Mouse (Mus musculus) Muller cell, postnatal 12 days (primary cell): ENCODE results near the gene Fxr2.
A peak's percentile ranks its signal among the peaks of the same experiment; 100 is the strongest.
"Not testable (repeated sequence)": the region's sequence is repeated elsewhere in the genome, so short reads cannot be mapped to it uniquely, and the experiment has no call there.

Experiments used
- DNase-seq: peaks from one replicate; pipeline ENCODE4 v3.0.0-alpha.2; 2015; ENCODE audit errors: inconsistent ontology term

Gene Fxr2

DNA sequence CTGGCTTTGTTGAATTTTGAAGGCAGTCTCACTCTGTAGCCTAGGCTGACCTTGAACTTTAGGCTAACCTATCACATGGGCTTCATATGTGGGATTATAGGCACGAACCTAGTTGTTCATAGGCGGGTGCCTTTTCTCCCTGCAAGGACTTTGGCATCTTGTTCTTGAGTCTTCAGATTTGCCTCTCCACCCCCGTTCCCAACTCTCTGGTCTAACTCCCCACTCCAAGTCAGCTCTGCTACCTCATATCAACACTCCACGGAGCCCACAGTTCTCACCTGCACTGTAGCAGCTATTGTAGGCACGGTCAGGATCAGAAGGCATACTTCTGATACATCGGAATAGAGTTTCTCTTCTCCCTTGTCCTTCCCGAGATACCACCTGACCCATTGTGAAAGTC is 50.8 kb downstream of the Fxr2 start:
- no peak for DNase-seq

DNA sequence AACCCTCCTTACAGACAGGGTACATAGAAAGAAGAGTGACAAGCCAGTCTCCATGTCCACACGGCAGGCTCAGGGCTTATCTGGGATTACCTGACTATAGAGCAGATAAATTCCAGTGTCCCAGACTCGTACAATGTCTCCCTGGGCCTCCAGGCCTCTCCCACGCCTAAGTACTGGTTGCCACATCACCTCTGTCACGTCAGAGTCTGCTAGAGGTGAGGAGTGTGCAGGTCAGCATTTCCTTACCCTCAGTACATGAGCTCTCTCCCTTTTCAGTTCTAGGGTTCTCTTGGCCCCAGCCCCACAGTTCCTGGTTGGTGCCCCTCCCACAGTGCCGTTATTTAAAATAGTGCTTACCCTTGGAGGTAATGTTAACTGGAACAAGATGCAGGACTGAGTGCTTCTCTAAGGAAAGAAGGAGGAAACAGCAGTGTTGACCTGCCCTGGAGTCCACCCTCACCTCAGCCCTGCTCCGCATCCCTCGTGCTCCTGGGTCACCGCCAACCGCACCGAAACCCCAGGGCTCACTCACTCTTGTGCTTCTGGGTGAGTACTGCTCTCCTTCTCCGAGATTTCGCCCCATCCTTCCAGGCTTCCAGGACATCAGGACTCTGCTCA is 51.4 kb downstream of the Fxr2 start:
- no peak for DNase-seq

DNA sequence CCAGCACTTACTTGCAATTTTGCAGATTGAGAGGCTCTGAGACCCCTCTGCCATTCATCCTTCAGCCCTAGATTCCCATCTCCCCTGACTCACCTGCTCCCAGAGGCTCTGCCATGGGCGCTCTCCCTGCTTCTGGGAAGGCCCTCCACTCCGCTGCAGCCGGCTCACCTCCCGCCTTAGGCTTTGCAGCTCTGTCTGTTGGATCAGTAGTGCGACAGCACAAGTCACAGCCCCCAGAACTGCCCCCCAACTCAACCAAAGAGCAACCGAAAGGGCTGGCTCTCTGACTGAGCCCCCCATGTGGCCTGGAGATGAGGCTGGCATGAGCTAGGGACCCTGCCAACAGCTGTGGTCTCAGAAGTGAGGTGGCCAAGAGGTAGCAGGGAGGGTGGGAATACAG is 52.1 kb downstream of the Fxr2 start:
- no peak for DNase-seq

DNA sequence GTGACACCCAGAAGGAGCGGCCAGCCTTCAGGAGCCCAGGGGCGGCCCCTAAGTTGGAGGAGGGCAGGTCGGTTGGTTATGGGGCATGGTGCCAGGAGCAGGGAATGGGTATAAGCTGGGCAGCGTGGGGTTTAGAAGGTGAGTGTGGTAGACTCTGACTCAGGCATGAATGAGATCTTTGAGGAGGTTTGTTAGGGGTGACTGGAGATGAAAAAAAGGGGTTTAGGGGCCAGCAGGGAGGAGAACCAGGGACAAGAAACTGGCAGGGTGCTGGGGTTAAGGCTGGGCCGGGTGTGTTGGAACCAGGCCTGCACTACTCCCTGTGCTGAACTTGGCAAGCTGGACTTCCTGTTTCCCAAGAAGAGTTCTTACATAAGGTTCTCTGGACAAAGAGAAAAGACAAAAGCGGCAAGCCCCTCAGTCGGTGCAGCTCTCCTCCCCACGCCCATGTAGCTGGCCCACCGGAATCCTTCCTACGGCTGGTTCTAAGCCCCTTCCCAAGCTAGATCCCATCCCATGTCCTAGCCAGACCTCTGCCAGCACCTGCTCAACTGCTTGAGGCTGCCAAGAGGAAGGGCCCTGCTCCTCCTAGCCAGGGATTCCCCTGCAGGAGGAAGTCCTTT is 52.8 kb downstream of the Fxr2 start, which contains the start of gene Tnfsf13:
Tnfsf13 (minus strand) TSS at position 259 of the 623 bp plus-strand sequence.
- DNase-seq, result peak; percentile 94

DNA sequence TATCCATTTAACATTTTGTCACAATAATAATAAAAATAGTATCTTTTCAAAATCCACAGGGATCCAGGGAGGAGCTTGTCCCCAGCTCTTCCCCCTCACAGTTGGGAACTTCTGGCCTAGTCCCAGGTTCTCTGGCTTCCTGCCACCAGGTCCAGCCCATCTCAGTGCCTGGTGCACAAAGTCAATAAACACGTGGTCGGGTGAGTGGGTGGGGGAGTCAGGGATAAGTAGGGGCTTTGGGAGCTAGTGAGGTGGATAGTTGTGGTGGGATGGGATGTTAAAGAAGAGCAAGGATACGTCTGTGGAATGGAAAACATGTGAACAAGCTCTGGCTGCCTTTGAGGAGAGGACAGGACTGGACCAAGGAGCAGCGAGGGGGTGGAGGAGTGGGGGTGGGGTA is 53.6 kb downstream of the Fxr2 start:
- peak; percentile 74 for DNase-seq

- no peak for DNase-seq
Observed at GRCm38 (mm10) chr11:69687061-69687460, 54.3 kb downstream of the Fxr2 start.

DNA sequence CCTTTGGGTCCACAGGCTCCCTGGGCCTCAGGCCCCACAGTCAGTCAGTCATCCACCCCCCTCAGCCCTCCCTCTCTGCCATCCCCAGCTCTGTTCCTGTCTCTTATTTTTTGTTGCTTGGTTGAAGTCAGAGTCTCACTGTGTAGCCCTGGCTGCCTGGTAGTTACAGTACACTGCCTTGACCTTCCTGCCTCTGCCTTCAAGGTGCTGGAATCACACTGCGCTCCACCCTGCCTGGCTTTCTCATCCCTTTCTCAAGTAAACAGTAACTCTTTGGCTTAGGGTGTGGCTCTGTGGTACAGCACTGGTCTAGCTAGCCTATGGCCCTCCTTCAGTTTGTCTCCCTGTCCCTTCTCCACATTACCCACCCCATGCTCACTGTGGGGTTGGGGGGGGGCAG is 57.1 kb downstream of the Fxr2 start:
- DNase-seq, result no peak

DNA sequence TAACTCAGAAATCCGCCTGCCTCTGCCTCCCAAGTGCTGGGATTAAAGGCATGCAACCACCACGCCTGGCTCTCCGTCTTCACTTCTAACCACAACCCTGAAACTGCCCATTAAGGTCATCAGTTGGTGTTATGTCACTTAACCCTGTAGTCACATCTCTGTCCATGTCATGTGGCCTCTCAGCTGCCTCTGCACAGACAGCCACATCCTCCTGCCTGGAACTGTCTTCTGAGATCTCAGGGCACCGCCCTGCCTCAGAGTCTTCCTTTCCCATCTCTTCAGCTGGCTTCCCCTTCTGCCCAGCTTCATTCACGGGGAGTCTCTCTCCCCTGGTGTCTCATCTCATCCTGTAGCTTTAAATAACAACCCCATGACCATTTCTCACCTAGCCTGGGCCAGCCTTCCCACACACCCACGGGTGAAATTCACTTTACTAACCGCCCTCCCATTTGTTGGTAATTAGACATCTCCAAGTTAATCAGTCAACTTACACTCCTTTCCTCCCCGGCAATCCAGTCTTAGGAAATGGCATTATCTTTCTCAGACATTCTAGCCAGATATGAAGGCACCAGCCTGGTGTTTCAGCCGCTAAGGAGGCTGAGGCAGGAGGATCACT is 59.5 kb downstream of the Fxr2 start:
- no peak for DNase-seq

DNA sequence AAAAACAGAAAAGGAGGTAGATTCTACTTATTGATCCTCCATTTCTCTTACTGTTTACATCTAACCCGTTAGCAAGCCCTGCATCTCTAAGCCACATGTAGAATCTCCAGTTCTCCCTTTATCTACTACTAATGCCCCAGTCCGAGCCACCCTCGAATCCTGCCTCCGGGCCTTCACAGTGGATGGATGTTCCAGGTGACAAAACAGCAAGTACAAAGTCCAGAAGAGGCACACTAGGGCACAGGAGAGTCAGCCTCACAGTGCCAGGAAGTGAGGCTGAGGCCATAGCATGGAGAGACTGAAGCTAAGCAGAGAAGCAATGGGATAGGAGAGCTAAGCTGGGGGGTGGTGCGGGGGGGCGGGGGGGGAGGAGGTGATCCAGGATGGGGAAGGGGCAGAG is 60.1 kb downstream of the Fxr2 start:
- DNase-seq, result no peak

- no peak for DNase-seq
Observed at GRCm38 (mm10) chr11:69693421-69693965, 60.7 kb downstream of the Fxr2 start.

DNA sequence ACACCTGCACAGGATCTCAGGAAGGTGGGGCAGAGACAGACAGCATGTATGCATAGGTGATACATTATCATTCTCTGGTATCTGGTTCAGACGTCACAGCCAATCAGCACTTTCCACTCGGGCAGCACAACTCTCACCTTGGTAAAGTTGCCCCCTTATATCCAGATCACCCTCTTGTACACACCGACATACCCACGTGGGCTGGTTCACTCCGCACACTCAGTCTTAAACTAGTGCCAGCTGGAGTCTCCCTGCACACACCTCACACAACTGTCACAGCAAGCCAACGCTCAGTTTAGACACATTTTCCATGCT is 62.2 kb downstream of the Fxr2 start:
- DNase-seq, result no peak

DNA sequence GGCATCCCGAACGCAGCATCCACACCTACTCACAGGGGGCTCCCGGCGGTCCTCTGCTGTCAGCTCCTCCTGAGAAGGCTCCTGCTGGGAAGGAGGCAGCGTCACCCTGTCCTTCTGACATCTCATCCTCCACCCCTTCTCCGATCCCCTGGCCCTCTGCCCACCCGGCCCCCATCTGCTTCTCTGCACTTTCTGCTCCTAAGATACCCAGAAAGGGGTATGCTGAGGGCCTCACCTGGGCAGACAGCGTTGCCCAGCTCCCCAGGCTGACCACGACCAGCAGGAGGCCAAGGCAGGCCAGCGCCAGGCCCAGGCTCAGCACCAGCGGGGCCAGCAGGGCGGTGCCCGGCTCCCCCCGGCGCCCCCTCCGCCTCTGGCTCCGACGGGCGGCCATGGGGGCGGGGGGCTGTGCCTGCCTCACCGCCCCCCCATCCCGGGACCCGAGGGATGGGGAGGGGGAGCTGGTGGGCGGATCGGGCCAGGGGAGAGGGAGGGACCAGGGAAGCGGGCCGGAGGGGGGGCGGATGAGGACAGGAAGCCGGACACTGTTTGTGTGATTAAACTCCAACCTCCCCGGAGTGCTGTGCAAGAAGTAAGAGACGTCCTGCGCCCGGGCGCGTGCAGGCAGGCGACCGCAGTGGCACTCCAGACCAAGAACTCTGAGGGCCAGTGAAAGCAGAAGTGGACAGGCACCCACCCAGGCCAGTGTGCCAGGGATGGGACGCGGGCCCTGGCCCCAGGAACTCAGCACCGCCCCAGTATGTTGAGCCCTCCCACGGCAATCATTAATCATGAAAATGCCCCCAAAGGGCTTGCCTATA is 62.8 kb downstream of the Fxr2 start, which contains the start of the genes Tnfsf12 and Tnfsfm13:
Tnfsf12 (minus strand) TSS at position 489 of the 821 bp plus-strand sequence.
Tnfsfm13 (minus strand) TSS at position 738 of the 821 bp plus-strand sequence.
- peak; percentile 76 for DNase-seq

GRCm38 (mm10) chr11:69697396-69697795 is 64.6 kb downstream of the Fxr2 start:
- no peak for DNase-seq

DNA sequence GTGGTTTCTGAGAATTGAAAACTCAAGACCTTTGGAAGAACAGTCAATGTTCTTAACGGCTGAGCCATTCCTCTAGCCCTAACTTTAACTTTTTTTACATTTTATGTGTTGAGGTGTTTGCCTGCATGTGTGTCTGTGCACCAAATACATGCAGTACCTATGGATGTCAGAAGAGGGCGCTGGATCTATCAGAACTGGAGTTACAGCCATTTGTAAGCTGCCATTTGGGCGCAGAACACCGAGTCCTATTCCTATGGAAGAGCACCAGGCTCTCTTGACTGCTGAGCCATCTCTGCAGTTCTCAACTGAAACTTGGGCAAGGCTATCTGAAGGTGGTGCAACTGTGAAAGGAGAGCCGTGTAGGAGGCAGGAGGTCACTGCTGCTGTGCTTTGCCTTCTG is 65.8 kb downstream of the Fxr2 start:
- DNase-seq, result no peak

DNA sequence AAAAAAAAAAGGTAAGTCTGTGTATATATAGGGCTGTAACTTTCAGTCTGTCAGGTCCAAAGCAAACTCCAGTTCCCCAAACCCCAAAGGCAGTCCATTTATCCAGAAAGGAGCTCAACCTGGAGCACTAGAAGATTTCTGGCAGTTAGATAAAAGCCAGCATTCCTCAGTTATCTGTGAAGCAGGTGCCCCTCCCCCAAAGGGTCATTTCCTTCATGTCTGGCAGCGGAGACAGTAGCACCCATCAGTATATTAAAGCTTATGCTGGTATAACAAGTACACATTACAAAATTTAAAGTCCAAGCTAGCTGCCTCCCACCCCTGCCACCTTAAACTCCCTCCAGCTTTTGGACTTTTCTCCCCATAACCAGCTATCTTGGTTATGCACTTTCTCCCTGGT is 66.8 kb downstream of the Fxr2 start:
- no peak for DNase-seq

DNA sequence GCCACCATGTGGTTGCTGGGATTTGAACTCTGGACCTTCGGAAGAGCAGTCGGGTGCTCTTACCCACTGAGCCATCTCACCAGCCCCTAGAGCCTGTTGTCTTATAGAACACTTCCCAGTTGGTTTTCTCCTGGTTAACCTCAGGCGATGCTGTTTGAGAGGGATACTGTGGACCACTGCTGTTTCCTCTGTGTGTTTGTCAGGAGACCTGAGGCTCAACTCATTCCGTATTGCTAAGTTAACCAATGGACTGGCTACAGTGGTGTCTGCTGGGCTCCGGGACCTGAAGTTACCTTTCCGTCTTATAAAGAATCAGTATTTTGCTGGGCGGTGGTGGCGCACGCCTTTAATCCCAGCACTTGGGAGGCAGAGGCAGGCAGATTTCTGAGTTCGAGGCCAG is 70.1 kb downstream of the Fxr2 start:
- DNase-seq, result not testable (repeated sequence)
